Mouse (Mus musculus) neural tube, embryonic 13.5 days (tissue): Measurements from ENCODE around the gene Fat4. TPM values are rescaled to one million over a fixed set of nuclear protein-coding genes. Genes with fewer than 3 reads are reported as not detected.

ENCODE experiments used
- ATAC-seq: fragments of 200-750 bp; cut with Nextera tagmentation; 2 replicates; pipeline ENCODE4 v1.8.0; 2017; ENCODE audit warnings: low read depth, mild to moderate bottlenecking, moderate TSS enrichment, moderate library complexity
- H3K27ac ChIP-seq: fragments of 300-500 bp; sonication (generic); replicated peaks from 2 replicates; pipeline ENCODE4 v1.5.1; 2015; ENCODE audit warnings: moderate library complexity, mild to moderate bottlenecking, inconsistent platforms
- H3K27me3 ChIP-seq: fragments of 300-500 bp; sonication (generic); 2 replicates; pipeline ENCODE4 v1.6.1; 2015; ENCODE audit warnings: mild to moderate bottlenecking, inconsistent platforms
- H3K36me3 ChIP-seq: fragments of 300-500 bp; sonication (generic); 2 replicates; pipeline ENCODE4 v1.6.1; 2015; ENCODE audit warnings: mild to moderate bottlenecking, inconsistent platforms
- H3K4me1 ChIP-seq: fragments of 300-500 bp; sonication (generic); replicated peaks from 2 replicates; pipeline ENCODE4 v1.6.1; 2015; ENCODE audit warnings: inconsistent platforms
- H3K4me2 ChIP-seq: fragments of 300-500 bp; sonication (generic); 2 replicates; pipeline ENCODE4 v1.6.1; 2015; ENCODE audit warnings: inconsistent platforms, mild to moderate bottlenecking, moderate library complexity
- H3K4me3 ChIP-seq: fragments of 300-500 bp; sonication (generic); 2 replicates; pipeline ENCODE4 v1.5.1; 2015; ENCODE audit warnings: mild to moderate bottlenecking, inconsistent platforms
- H3K9ac ChIP-seq: fragments of 300-500 bp; sonication (generic); 2 replicates; pipeline ENCODE4 v1.6.1; 2015; ENCODE audit warnings: moderate library complexity, mild to moderate bottlenecking, inconsistent platforms
- H3K9me3 ChIP-seq: fragments of 300-500 bp; sonication (generic); 2 replicates; pipeline ENCODE4 v1.6.1; 2016; ENCODE audit warnings: inconsistent platforms
- WGBS: fragments of 180-500 bp; shearing (Covaris S2); methylation state at CpG from one replicate; pipeline ENCODE4 v1.1.7; 2015; 5-methylcytosine and 5-hydroxymethylcytosine counted together
- polyA plus RNA-seq: library from polyadenylated mRNA; unstranded; fragments of >200 nt; fragmentation: Nextera tagmentation; extraction: Ambion mirVana; gene quantifications from 2 replicates; pipeline ENCODE4 v1.2.1, GENCODE M21; 2015

Fat4 gene
- polyA plus RNA-seq, 1 experiment from 2014 or later: 11.5 TPM

GRCm38 (mm10) chr3:38938136-38938535 lies 51.4 kb downstream of the Fat4 start:
- H3K27me3 ChIP-seq: no peaks in the 10 kb centered on the region
- WGBS: 75% methylated on average over 5 of the region's 5 CpGs
- no peak overlapping the region for H3K4me2 ChIP-seq
- H3K4me3 ChIP-seq: no peak overlapping the region
- H3K9ac ChIP-seq: no peak overlapping the region
- H3K27ac ChIP-seq: no peak overlapping the region
- no peaks in the 10 kb centered on the region for H3K9me3 ChIP-seq
- H3K36me3 ChIP-seq: peaks cover 14% of the 10 kb centered on the region
- no peak for ATAC-seq
- H3K4me1 ChIP-seq: peaks cover 57% of the 10 kb centered on the region

GRCm38 (mm10) chr3:38939573-38939972 lies 52.8 kb downstream of the Fat4 start:
- no peaks in the 10 kb centered on the region for H3K27me3 ChIP-seq
- WGBS: 19% methylated on average over 3 of the region's 3 CpGs
- no peaks in the 10 kb centered on the region for H3K9me3 ChIP-seq
- H3K9ac ChIP-seq: no peak overlapping the region
- no peak overlapping the region for H3K4me2 ChIP-seq
- peaks cover 43% of the 10 kb centered on the region for H3K4me1 ChIP-seq
- H3K4me3 ChIP-seq: no peak overlapping the region
- H3K36me3 ChIP-seq: peaks cover 17% of the 10 kb centered on the region
- no peak overlapping the region for H3K27ac ChIP-seq
- no peak for ATAC-seq

GRCm38 (mm10) chr3:38940327-38940726 lies 53.6 kb downstream of the Fat4 start:
- WGBS: 73% methylated on average over 1 of the region's 1 CpGs
- no peaks in the 10 kb centered on the region for H3K27me3 ChIP-seq
- no peak overlapping the region for H3K4me2 ChIP-seq
- H3K36me3 ChIP-seq: peaks cover 17% of the 10 kb centered on the region
- no peak overlapping the region for H3K27ac ChIP-seq
- no peak overlapping the region for H3K4me3 ChIP-seq
- no peaks in the 10 kb centered on the region for H3K9me3 ChIP-seq
- no peak overlapping the region for H3K9ac ChIP-seq
- peaks cover 41% of the 10 kb centered on the region for H3K4me1 ChIP-seq
- no peak for ATAC-seq

GRCm38 (mm10) chr3:38945157-38945556 lies 58.4 kb downstream of the Fat4 start:
- Histone ChIP-seq H3K9ac (no peak overlapping the region), H3K36me3 (peaks cover 31% of the 10 kb centered on the region), H3K4me1 (peaks cover 23% of the 10 kb centered on the region), H3K4me3 (no peak overlapping the region), H3K4me2 (no peak overlapping the region), H3K27ac (no peak overlapping the region; the same call in 1 of the 2 replicates), H3K27me3 (no peaks in the 10 kb centered on the region), H3K9me3 (no peaks in the 10 kb centered on the region)
- ATAC-seq: peak; percentile 55
- 23% methylated on average over 1 of the region's 1 CpGs for WGBS

GRCm38 (mm10) chr3:38947706-38948105 lies 61.0 kb downstream of the Fat4 start:
- Histone ChIP-seq H3K9me3 (no peaks in the 10 kb centered on the region), H3K27ac (no peak overlapping the region), H3K27me3 (no peaks in the 10 kb centered on the region), H3K9ac (no peak overlapping the region), H3K36me3 (peaks cover 37% of the 10 kb centered on the region), H3K4me2 (no peak overlapping the region), H3K4me1 (peaks cover 23% of the 10 kb centered on the region), H3K4me3 (no peak overlapping the region)
- ATAC-seq: no peak
- WGBS: 71% methylated on average over 7 of the region's 7 CpGs

GRCm38 (mm10) chr3:38952602-38953001 lies 65.9 kb downstream of the Fat4 start:
- 70% methylated on average over 3 of the region's 3 CpGs for WGBS
- no peak for ATAC-seq
- Histone ChIP-seq H3K9ac (no peak overlapping the region), H3K9me3 (no peaks in the 10 kb centered on the region), H3K36me3 (peaks cover 48% of the 10 kb centered on the region), H3K4me1 (0 out of 2 replicates have a peak, but pooled peaks cover 2% of the 10 kb centered on the region), H3K4me3 (no peak overlapping the region), H3K4me2 (no peak overlapping the region), H3K27me3 (no peaks in the 10 kb centered on the region), H3K27ac (no peak overlapping the region)

GRCm38 (mm10) chr3:38954196-38954595 lies 67.5 kb downstream of the Fat4 start:
- H3K9ac ChIP-seq: no peak overlapping the region
- no peaks in the 10 kb centered on the region for H3K4me1 ChIP-seq
- peaks cover 57% of the 10 kb centered on the region for H3K36me3 ChIP-seq
- H3K4me3 ChIP-seq: no peak overlapping the region
- 39% methylated on average over 3 of the region's 3 CpGs for WGBS
- no peaks in the 10 kb centered on the region for H3K9me3 ChIP-seq
- no peak overlapping the region for H3K4me2 ChIP-seq
- H3K27ac ChIP-seq: no peak overlapping the region
- no peak for ATAC-seq
- H3K27me3 ChIP-seq: no peaks in the 10 kb centered on the region

- H3K9ac ChIP-seq: no peak overlapping the region
- H3K36me3 ChIP-seq: peaks cover 52% of the 10 kb centered on the region
- no peak overlapping the region for H3K27ac ChIP-seq
- no peak overlapping the region for H3K4me2 ChIP-seq
- H3K4me1 ChIP-seq: no peaks in the 10 kb centered on the region
- no peak overlapping the region for H3K4me3 ChIP-seq
- H3K27me3 ChIP-seq: no peaks in the 10 kb centered on the region
- WGBS: 23% methylated on average over 9 of the region's 9 CpGs
- no peaks in the 10 kb centered on the region for H3K9me3 ChIP-seq
- ATAC-seq: no peak
These were observed 69.4 kb downstream of the Fat4 start for GRCm38 (mm10) chr3:38956012-38956648.

- no peak for ATAC-seq
- no peaks in the 10 kb centered on the region for H3K27me3 ChIP-seq
- H3K9ac ChIP-seq: no peak overlapping the region
- H3K4me2 ChIP-seq: no peak overlapping the region
- 92% methylated on average over 11 of the region's 11 CpGs for WGBS
- no peaks in the 10 kb centered on the region for H3K9me3 ChIP-seq
- peaks cover 10% of the 10 kb centered on the region; the same call in 1 of the 2 replicates for H3K4me1 ChIP-seq
- no peak overlapping the region for H3K27ac ChIP-seq
- peaks cover 52% of the 10 kb centered on the region for H3K36me3 ChIP-seq
- H3K4me3 ChIP-seq: no peak overlapping the region
These were observed 70.4 kb downstream of the Fat4 start for GRCm38 (mm10) chr3:38957186-38957585.

GRCm38 (mm10) chr3:38962328-38962727 lies 75.6 kb downstream of the Fat4 start:
- Histone ChIP-seq H3K4me3 (no peak overlapping the region), H3K36me3 (peaks cover 46% of the 10 kb centered on the region), H3K4me1 (peaks cover 13% of the 10 kb centered on the region; the same call in 1 of the 2 replicates), H3K27me3 (no peaks in the 10 kb centered on the region), H3K9ac (no peak overlapping the region), H3K27ac (peak overlapping the region; percentile 28; the same call in 1 of the 2 replicates), H3K9me3 (no peaks in the 10 kb centered on the region), H3K4me2 (no peak overlapping the region)
- ATAC-seq: no peak; the same call in 1 of the 2 replicates
- 61% methylated on average over 6 of the region's 6 CpGs for WGBS

- H3K27ac ChIP-seq: no peak overlapping the region
- H3K9me3 ChIP-seq: no peaks in the 10 kb centered on the region
- no peak for ATAC-seq
- H3K36me3 ChIP-seq: peaks cover 43% of the 10 kb centered on the region
- H3K27me3 ChIP-seq: no peaks in the 10 kb centered on the region
- no peak overlapping the region for H3K4me2 ChIP-seq
- H3K4me3 ChIP-seq: no peak overlapping the region
- H3K9ac ChIP-seq: no peak overlapping the region
- peaks cover under 1% of the 10 kb centered on the region; the same call in 1 of the 2 replicates for H3K4me1 ChIP-seq
These were observed 80.7 kb downstream of the Fat4 start for GRCm38 (mm10) chr3:38967480-38967879.

GRCm38 (mm10) chr3:38986379-38986778 lies 99.6 kb downstream of the Fat4 start:
- Histone ChIP-seq H3K9me3 (no peaks in the 10 kb centered on the region), H3K27ac (no peak overlapping the region), H3K4me1 (0 out of 2 replicates have a peak, but pooled peaks cover 4% of the 10 kb centered on the region), H3K4me3 (no peak overlapping the region), H3K36me3 (peaks cover 48% of the 10 kb centered on the region), H3K9ac (no peak overlapping the region), H3K27me3 (no peaks in the 10 kb centered on the region), H3K4me2 (no peak overlapping the region)
- no peak for ATAC-seq

- peaks cover 32% of the 10 kb centered on the region for H3K36me3 ChIP-seq
- no peak overlapping the region for H3K4me3 ChIP-seq
- no peaks in the 10 kb centered on the region for H3K27me3 ChIP-seq
- ATAC-seq: no peak
- H3K27ac ChIP-seq: no peak overlapping the region
- peaks cover 5% of the 10 kb centered on the region; the same call in 1 of the 2 replicates for H3K4me1 ChIP-seq
- H3K9ac ChIP-seq: no peak overlapping the region
- no peak overlapping the region for H3K4me2 ChIP-seq
- H3K9me3 ChIP-seq: no peaks in the 10 kb centered on the region
- 83% methylated on average over 3 of the region's 3 CpGs for WGBS
These were observed 102.4 kb downstream of the Fat4 start for GRCm38 (mm10) chr3:38989181-38989580.
